Mouse (Mus musculus) liver (tissue): ENCODE measurements around the gene St13.

Experiments
- DNase-seq: peaks from one replicate; pipeline ENCODE4 v3.0.0-alpha.2; 2020; ENCODE audit warnings: mixed read lengths

The St13 gene

GRCm38 (mm10) chr15:81399638-81400315, at the start of gene St13, which contains the start of gene Xpnpep3:
TSS of gene St13 (minus strand) at chr15:81400077.
TSS of gene Xpnpep3 (plus strand) at chr15:81400138.
- DNase-seq, result peak; percentile 98

- DNase-seq, result peak; percentile 26
These were observed 48.6 kb upstream of the St13 start for GRCm38 (mm10) chr15:81448463-81448862.

- DNase-seq, result no peak
These were observed 39.4 kb upstream of the St13 start for GRCm38 (mm10) chr15:81439236-81439635.

GRCm38 (mm10) chr15:81438345-81438744, 38.5 kb upstream of the St13 start:
- no peak for DNase-seq

- DNase-seq, result no peak
These were observed 31.3 kb upstream of the St13 start for GRCm38 (mm10) chr15:81431195-81431594.

- DNase-seq, result no peak
These were observed 28.1 kb upstream of the St13 start for GRCm38 (mm10) chr15:81427947-81428346.

GRCm38 (mm10) chr15:81425311-81425710, 25.4 kb upstream of the St13 start:
- DNase-seq, result no peak

GRCm38 (mm10) chr15:81422156-81422681, 22.3 kb upstream of the St13 start:
- no peak for DNase-seq

- no peak for DNase-seq
These were observed 21.6 kb upstream of the St13 start for GRCm38 (mm10) chr15:81421454-81421853.

- peak; percentile 12 for DNase-seq
These were observed 18.2 kb upstream of the St13 start for GRCm38 (mm10) chr15:81418065-81418464.

GRCm38 (mm10) chr15:81416763-81417310, 17.0 kb upstream of the St13 start:
- peak; percentile 92 for DNase-seq

GRCm38 (mm10) chr15:81408199-81408598, 8.3 kb upstream of the St13 start, which contains the start of gene Dnajb7:
TSS of gene Dnajb7 (minus strand) at chr15:81408299.
- DNase-seq, result no peak

GRCm38 (mm10) chr15:81405008-81405407, 5.1 kb upstream of the St13 start:
- DNase-seq, result no peak

GRCm38 (mm10) chr15:81399297-81399637, 610 bp downstream of the St13 start:
- DNase-seq, result no peak

GRCm38 (mm10) chr15:81398189-81398588, 1.7 kb downstream of the St13 start:
- DNase-seq, result no peak

GRCm38 (mm10) chr15:81394211-81394915, 5.5 kb downstream of the St13 start:
- DNase-seq, result no peak

- DNase-seq, result no peak
These were observed 6.9 kb downstream of the St13 start for GRCm38 (mm10) chr15:81392997-81393396.

- no peak for DNase-seq
These were observed 13.6 kb downstream of the St13 start for GRCm38 (mm10) chr15:81386327-81386726.

GRCm38 (mm10) chr15:81378845-81379244, 21.0 kb downstream of the St13 start:
- DNase-seq, result no peak

GRCm38 (mm10) chr15:81374621-81375020, 25.3 kb downstream of the St13 start:
- DNase-seq, result no peak

GRCm38 (mm10) chr15:81370356-81370755, 29.5 kb downstream of the St13 start:
- no peak for DNase-seq

GRCm38 (mm10) chr15:81368601-81369000, 31.3 kb downstream of the St13 start:
- DNase-seq, result no peak

GRCm38 (mm10) chr15:81366241-81366640, 33.6 kb downstream of the St13 start:
- DNase-seq, result no peak

- peak; percentile 14 for DNase-seq
These were observed 34.6 kb downstream of the St13 start for GRCm38 (mm10) chr15:81365246-81365645.
